Mouse (Mus musculus) hematopoietic multipotent progenitor cell, adult 10-12 weeks (in vitro differentiated cells): ENCODE data around the gene Lrrc73. TPM values are rescaled to one million over a fixed set of nuclear protein-coding genes. Genes with fewer than 3 reads are reported as not detected.

Source experiments
- polyA plus RNA-seq: library from polyadenylated mRNA; stranded (reverse); fragments of >175 nt; gene quantifications from 2 replicates; pipeline ENCODE4 v1.2.3, GENCODE M21; 2012; ENCODE audit warnings: low replicate concordance

The Lrrc73 gene
- 0.84 and 1.2 TPM in 2 replicates for polyA plus RNA-seq

GRCm38 (mm10) chr17:46253452-46254084, at the start of gene Lrrc73:
Gene Lrrc73 (plus strand): TSS chr17:46253531.

GRCm38 (mm10) chr17:46247512-46248188, 5.7 kb upstream of the Lrrc73 start, which contains the start of the genes Polr1c and Yipf3:
Gene Polr1c (minus strand): TSS chr17:46248054.
Gene Yipf3 (plus strand): TSS chr17:46248080.

GRCm38 (mm10) chr17:46282483-46283123, 29.3 kb downstream of the Lrrc73 start, which contains the start of gene Tjap1:
Gene Tjap1 (minus strand): TSS chr17:46283026.

GRCm38 (mm10) chr17:46297364-46298219, 44.3 kb downstream of the Lrrc73 start, which contains the start of gene Dlk2:
Gene Dlk2 (plus strand): TSS chr17:46297421.

Other genes with a start within 250 kb of the Lrrc73 start
- 4.7 and 9.1 TPM in 2 replicates for gene Vegfa, start 221.2 kb upstream of the Lrrc73 start, polyA plus RNA-seq
- gene Mrps18a, start 142.5 kb upstream of the Lrrc73 start, polyA plus RNA-seq: 38.3 and 76.8 TPM in 2 replicates
- gene Rsph9, start 109.3 kb upstream of the Lrrc73 start, polyA plus RNA-seq: 0.75 TPM in 1 of 2 replicates, not detected in the other
- gene Mad2l1bp, start 100.0 kb upstream of the Lrrc73 start, polyA plus RNA-seq: 3.1 and 13.1 TPM in 2 replicates
- gene Gtpbp2, start 92.5 kb upstream of the Lrrc73 start, polyA plus RNA-seq: 115 and 348 TPM in 2 replicates
- gene Polh, start 50.9 kb upstream of the Lrrc73 start, polyA plus RNA-seq: 0.76 and 1.9 TPM in 2 replicates
- 5.3 and 8.5 TPM in 2 replicates for gene Xpo5, start 50.7 kb upstream of the Lrrc73 start, polyA plus RNA-seq
- gene Polr1c, start 5.5 kb upstream of the Lrrc73 start, polyA plus RNA-seq: 5.7 and 13.6 TPM in 2 replicates
- 192 and 236 TPM in 2 replicates for gene Yipf3, start 5.5 kb upstream of the Lrrc73 start, polyA plus RNA-seq
- 56.3 and 96.3 TPM in 2 replicates for gene Tjap1, start 29.5 kb downstream of the Lrrc73 start, polyA plus RNA-seq
- 0.26 and 0.53 TPM in 2 replicates for gene Dlk2, start 43.9 kb downstream of the Lrrc73 start, polyA plus RNA-seq
- gene Abcc10, start 74.8 kb downstream of the Lrrc73 start, polyA plus RNA-seq: 12.3 and 28.5 TPM in 2 replicates
- 30.3 and 42.6 TPM in 2 replicates for gene Zfp318, start 130.2 kb downstream of the Lrrc73 start, polyA plus RNA-seq
- 2.9 and 3.6 TPM in 2 replicates for gene Crip3, start 175.4 kb downstream of the Lrrc73 start, polyA plus RNA-seq
- not detected in 2 replicates for gene Slc22a7, start 184.9 kb downstream of the Lrrc73 start, polyA plus RNA-seq
- 3.0 and 6.6 TPM in 2 replicates for gene Ttbk1, start 234.1 kb downstream of the Lrrc73 start, polyA plus RNA-seq
- 1.2 and 3.1 TPM in 2 replicates for gene Dnph1, start 243.2 kb downstream of the Lrrc73 start, polyA plus RNA-seq